Mouse (Mus musculus): ENCODE data around the gene Pate4.

DNA sequence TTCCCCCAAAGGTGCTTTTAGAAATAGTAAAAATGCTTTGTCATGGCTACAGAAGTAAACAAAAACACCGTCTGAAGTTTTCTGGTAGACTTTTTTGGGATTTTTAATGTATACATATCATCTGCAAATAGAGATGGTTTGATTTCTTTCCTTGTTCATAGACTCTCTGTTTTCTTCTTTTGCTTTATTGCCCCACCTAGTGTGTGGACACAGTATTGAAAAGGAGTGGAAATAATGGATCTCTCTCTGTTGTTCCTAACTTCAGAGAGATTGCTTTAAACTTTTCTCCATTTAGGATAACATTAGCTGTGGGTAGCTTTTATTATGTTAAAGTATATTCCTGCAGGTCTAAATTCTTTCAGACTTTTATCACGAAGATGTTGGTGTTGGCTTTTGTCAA, 2.3 kb upstream of the Pate4 start:
- TF ChIP-seq CTCF (IDR thresholded peaks at IDR 0.05; ENCODE audit: control insufficient read depth, insufficient read depth, insufficient read length) (no peak), CEBPB (IDR thresholded peaks at IDR 0.05; ENCODE audit: low read depth) (no peak), USF1 (IDR thresholded peaks at IDR 0.05; ENCODE audit: low read depth) (no peak)
